Mouse (Mus musculus) central nervous system, embryonic 14 days (tissue): Measurements from ENCODE around the gene Fbxo34. TPM values are rescaled to one million over a fixed set of nuclear protein-coding genes. Genes with fewer than 3 reads are reported as not detected.

Experiments used
- polyA plus RNA-seq: library from polyadenylated mRNA; depleted of rRNA; stranded (reverse); fragments of >200 nt; gene quantifications from 2 replicates; pipeline ENCODE4 v1.2.3, GENCODE M21; 2012; rRNA removed

Fbxo34 gene
- polyA plus RNA-seq, result 19.6 and 22.3 TPM in 2 replicates

GRCm38 (mm10) chr14:47450121-47450520 lies at the start of gene Fbxo34:
Gene Fbxo34 (plus strand): TSS chr14:47450421.

GRCm38 (mm10) chr14:47417775-47418665 lies 32.2 kb upstream of the Fbxo34 start, which contains the start of gene Dlgap5:
Gene Dlgap5 (minus strand): TSS chr14:47418407.

GRCm38 (mm10) chr14:47570549-47570948 lies 120.3 kb downstream of the Fbxo34 start, which contains the start of gene Atg14:
Gene Atg14 (minus strand): TSS chr14:47570649.

Other genes with a start within 250 kb of the Fbxo34 start
- 20.0 and 22.4 TPM in 2 replicates for gene Wdhd1, start 173.6 kb upstream of the Fbxo34 start, polyA plus RNA-seq
- 7.4 and 8.4 TPM in 2 replicates for gene Socs4, start 173.5 kb upstream of the Fbxo34 start, polyA plus RNA-seq
- 53.5 and 56.3 TPM in 2 replicates for gene Mapk1ip1l, start 152.2 kb upstream of the Fbxo34 start, polyA plus RNA-seq
- 7.0 and 11.0 TPM in 2 replicates for gene Lgals3, start 82.7 kb upstream of the Fbxo34 start, polyA plus RNA-seq
- gene Dlgap5, start 32.0 kb upstream of the Fbxo34 start, polyA plus RNA-seq, result 19.2 and 25.5 TPM in 2 replicates
- gene Atg14, start 120.2 kb downstream of the Fbxo34 start, polyA plus RNA-seq, result 14.2 and 14.3 TPM in 2 replicates
- 64.1 and 65.5 TPM in 2 replicates for gene Ktn1, start 198.0 kb downstream of the Fbxo34 start, polyA plus RNA-seq